Mouse (Mus musculus): ENCODE results near the gene Ksr2. TPM values are rescaled to one million over a fixed set of nuclear protein-coding genes. Genes with fewer than 3 reads are reported as not detected.

The Ksr2 gene
- total and polyA plus RNA-seq, 2 experiments from 2014 or later, result 6.3 to 12.6 TPM

DNA sequence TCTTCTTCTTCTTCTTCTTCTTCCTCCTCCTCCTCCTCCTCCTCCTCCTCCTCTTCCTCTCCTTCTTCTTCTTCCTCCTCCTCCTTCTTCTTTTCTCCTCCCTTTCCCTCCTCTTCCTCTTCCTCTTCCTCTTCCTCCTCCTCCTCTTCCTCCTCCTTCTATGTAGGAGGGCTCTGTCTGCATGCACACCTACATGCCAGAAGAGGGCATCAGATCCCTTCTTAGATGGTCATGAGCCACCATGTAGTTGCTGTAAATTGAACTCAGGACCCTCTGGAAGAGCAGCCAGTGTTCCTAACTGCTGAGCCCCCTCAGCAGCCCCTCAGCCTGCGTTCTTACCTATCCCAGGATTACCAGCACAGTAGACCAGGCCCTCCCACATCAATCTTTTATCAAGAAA is 170.6 kb downstream of the Ksr2 start:
- Histone ChIP-seq H3K27me3 (ENCODE audit: insufficient read depth, low read length) (no peaks in the 10 kb centered on the region), H3K27ac (no peak overlapping the region), H3K4me1 (ENCODE audit: insufficient read depth, low read length) (no peaks in the 10 kb centered on the region), H3K9me3 (ENCODE audit: low read length) (no peaks in the 10 kb centered on the region), H3K9ac (replicated peaks; ENCODE audit: low read length) (no peak overlapping the region), H3K4me2 (ENCODE audit: low read depth, low read length) (no peak overlapping the region), H3K4me3 (ENCODE audit: low read length) (no peak overlapping the region), H3K36me3 (ENCODE audit: insufficient read depth, low read length) (no peaks in the 10 kb centered on the region)
- 72% methylated on average over 1 of the region's 1 CpGs for WGBS
- no peak for DNase-seq (ENCODE audit: low spot score)
- TF ChIP-seq CTCF (IDR thresholded peaks at IDR 0.05; ENCODE audit: low read depth), result peak; percentile 43
- no peak for ATAC-seq

DNA sequence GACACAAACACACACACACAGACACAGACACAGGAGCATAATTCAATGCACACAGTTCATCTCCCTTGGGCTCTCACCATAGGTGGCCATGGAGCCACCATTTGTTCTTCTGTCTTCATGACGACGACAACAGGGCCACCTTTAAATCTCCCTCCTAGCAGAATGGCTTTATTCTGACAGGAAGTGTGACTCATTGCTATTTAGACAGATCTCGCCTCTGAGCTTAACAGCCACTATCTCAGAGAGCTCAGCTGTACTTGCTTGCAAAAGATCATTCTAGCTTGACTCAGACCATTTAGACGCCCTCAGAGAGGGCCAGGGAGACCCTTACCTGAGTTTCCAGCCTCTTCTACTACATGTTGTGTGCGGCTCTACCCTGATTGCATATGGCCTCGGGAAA is 175.5 kb downstream of the Ksr2 start:
- Histone ChIP-seq H3K4me3 (ENCODE audit: low read length) (no peak overlapping the region), H3K4me1 (ENCODE audit: insufficient read depth, low read length) (no peaks in the 10 kb centered on the region), H3K4me2 (ENCODE audit: low read depth, low read length) (no peak overlapping the region), H3K27ac (no peak overlapping the region), H3K27me3 (ENCODE audit: insufficient read depth, low read length) (no peaks in the 10 kb centered on the region), H3K9ac (replicated peaks; ENCODE audit: low read length) (no peak overlapping the region), H3K9me3 (ENCODE audit: low read length) (no peaks in the 10 kb centered on the region), H3K36me3 (ENCODE audit: insufficient read depth, low read length) (no peaks in the 10 kb centered on the region)
- WGBS, result 66% methylated on average over 6 of the region's 6 CpGs
- DNase-seq (ENCODE audit: low spot score), result no peak
- TF ChIP-seq CTCF (IDR thresholded peaks at IDR 0.05; ENCODE audit: low read depth), result no peak
- ATAC-seq, result no peak

DNA sequence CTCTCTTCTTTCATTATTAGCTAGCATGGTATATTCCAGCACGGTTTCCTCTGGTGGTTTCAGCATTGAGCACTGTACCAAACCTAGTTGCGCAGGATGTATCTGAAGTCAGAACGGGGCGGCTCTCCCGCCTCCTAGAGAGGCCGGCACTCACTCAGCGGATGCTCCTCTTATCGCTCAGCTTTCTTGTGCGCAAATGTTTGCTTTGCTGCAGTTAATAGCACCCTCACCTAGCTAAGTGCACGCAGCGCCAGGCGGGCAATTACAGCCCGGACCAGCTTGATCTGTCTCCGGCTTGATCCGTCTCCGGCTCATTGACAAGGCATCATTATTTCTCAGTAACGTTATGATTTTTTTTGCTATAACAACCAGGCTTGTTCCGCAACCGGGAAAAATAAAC is 179.5 kb downstream of the Ksr2 start:
- Histone ChIP-seq H3K27ac (no peak overlapping the region), H3K9ac (replicated peaks; ENCODE audit: low read length) (no peak overlapping the region), H3K36me3 (ENCODE audit: insufficient read depth, low read length) (no peaks in the 10 kb centered on the region), H3K27me3 (ENCODE audit: insufficient read depth, low read length) (no peaks in the 10 kb centered on the region), H3K4me2 (ENCODE audit: low read depth, low read length) (no peak overlapping the region), H3K4me3 (ENCODE audit: low read length) (no peak overlapping the region), H3K4me1 (ENCODE audit: insufficient read depth, low read length) (no peaks in the 10 kb centered on the region), H3K9me3 (ENCODE audit: low read length) (no peaks in the 10 kb centered on the region)
- WGBS, result 50% methylated on average over 19 of the region's 19 CpGs
- no peak for TF ChIP-seq CTCF (IDR thresholded peaks at IDR 0.05; ENCODE audit: low read depth)
- no peak for ATAC-seq
- DNase-seq (ENCODE audit: low spot score), result peak; percentile 28

DNA sequence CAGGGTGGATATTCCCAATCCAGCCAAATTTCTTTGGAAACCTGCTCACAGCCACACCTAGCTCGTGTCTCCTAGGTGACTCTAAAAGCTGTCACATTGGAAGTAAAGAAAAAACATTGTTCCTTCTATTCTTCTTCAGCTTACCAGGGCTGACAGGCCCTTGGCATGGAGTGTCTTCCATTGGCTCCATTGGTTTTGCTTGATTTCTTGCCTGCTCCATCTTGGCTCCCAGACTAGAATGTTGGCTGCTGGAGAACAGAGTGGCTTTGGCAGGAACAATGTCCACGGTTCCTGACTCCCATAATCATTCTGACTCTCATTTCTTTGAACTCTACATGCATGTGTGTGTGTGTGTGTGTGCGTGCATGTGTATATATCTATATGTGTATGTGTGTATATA is 183.0 kb downstream of the Ksr2 start:
- ATAC-seq (no peak), DNase-seq (ENCODE audit: low spot score) (no peak)
- WGBS, result 78% methylated on average over 3 of the region's 3 CpGs
- H3K27ac ChIP-seq, result no peak overlapping the region
- no peak overlapping the region for H3K9ac ChIP-seq (replicated peaks; ENCODE audit: low read length)
- no peaks in the 10 kb centered on the region for H3K4me1 ChIP-seq (ENCODE audit: insufficient read depth, low read length)
- no peak for TF ChIP-seq CTCF (IDR thresholded peaks at IDR 0.05; ENCODE audit: low read depth)
- H3K4me2 ChIP-seq (ENCODE audit: low read depth, low read length), result no peak overlapping the region
- no peak overlapping the region for H3K4me3 ChIP-seq (ENCODE audit: low read length)
- H3K36me3 ChIP-seq (ENCODE audit: insufficient read depth, low read length), result no peaks in the 10 kb centered on the region
- H3K27me3 ChIP-seq (ENCODE audit: insufficient read depth, low read length), result no peaks in the 10 kb centered on the region
- H3K9me3 ChIP-seq (ENCODE audit: low read length), result no peaks in the 10 kb centered on the region

DNA sequence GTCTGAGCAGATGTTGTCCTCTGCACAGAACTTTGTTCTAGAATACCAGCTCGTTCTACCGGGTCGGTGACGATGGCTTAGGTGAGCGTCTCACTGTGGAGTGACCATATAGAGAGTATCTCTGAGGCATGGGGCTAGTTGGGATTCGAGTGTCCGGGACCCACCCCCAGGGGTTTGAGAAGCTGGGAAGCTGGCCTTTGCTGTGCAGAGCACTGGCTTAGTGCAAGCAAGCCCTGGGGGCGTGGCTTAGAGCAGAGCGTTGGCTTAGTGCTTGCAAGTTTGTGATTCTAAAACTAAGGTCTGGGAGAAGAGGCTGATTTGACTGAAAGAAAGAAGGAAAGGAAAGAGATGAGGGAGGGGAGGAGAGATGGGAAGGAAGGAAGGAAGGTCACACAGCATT is 188.2 kb downstream of the Ksr2 start:
- H3K27ac ChIP-seq, result no peak overlapping the region
- TF ChIP-seq CTCF (IDR thresholded peaks at IDR 0.05; ENCODE audit: low read depth), result no peak
- DNase-seq (ENCODE audit: low spot score) (no peak), ATAC-seq (no peak)
- H3K4me2 ChIP-seq (ENCODE audit: low read depth, low read length), result no peak overlapping the region
- no peak overlapping the region for H3K4me3 ChIP-seq (ENCODE audit: low read length)
- H3K27me3 ChIP-seq (ENCODE audit: insufficient read depth, low read length), result no peaks in the 10 kb centered on the region
- H3K9ac ChIP-seq (replicated peaks; ENCODE audit: low read length), result no peak overlapping the region
- H3K4me1 ChIP-seq (ENCODE audit: insufficient read depth, low read length), result no peaks in the 10 kb centered on the region
- H3K36me3 ChIP-seq (ENCODE audit: insufficient read depth, low read length), result no peaks in the 10 kb centered on the region
- 68% methylated on average over 9 of the region's 9 CpGs for WGBS
- H3K9me3 ChIP-seq (ENCODE audit: low read length), result no peaks in the 10 kb centered on the region

DNA sequence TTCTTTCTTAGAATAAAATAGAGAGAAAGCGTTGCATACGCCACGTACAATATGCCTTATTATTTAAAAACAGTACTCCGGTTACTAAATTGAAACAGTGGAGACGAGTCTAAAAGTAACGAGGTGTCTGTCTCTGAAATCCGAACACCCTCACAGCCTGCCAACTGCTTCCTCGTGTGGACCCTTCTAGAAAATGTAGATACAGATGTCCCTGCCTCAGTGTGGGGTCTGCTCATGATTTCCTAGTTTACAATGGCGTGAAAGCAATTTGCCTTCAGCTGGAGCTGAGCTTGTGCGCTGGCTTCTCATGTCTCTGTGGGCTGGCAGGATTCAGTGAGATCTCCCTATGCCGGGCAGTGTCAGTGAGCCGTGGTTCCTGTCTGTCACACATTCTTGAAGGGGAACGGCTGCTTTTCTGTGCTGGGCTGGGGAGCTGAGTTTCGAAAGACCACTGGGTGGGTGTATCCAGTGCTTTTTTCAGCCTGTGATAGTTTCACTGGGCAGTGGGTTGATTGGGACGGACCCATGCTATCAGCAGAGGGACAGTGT is 194.0 kb downstream of the Ksr2 start:
- WGBS, result 57% methylated on average over 15 of the region's 15 CpGs
- H3K9ac ChIP-seq (replicated peaks; ENCODE audit: low read length), result no peak overlapping the region
- H3K9me3 ChIP-seq (ENCODE audit: low read length), result no peaks in the 10 kb centered on the region
- no peak overlapping the region for H3K4me2 ChIP-seq (ENCODE audit: low read depth, low read length)
- no peaks in the 10 kb centered on the region for H3K36me3 ChIP-seq (ENCODE audit: insufficient read depth, low read length)
- DNase-seq (ENCODE audit: low spot score) (no peak), ATAC-seq (no peak)
- H3K4me1 ChIP-seq (ENCODE audit: insufficient read depth, low read length), result no peaks in the 10 kb centered on the region
- no peak overlapping the region for H3K27ac ChIP-seq
- H3K4me3 ChIP-seq (ENCODE audit: low read length), result no peak overlapping the region
- TF ChIP-seq CTCF (IDR thresholded peaks at IDR 0.05; ENCODE audit: low read depth), result no peak
- H3K27me3 ChIP-seq (ENCODE audit: insufficient read depth, low read length), result no peaks in the 10 kb centered on the region

DNA sequence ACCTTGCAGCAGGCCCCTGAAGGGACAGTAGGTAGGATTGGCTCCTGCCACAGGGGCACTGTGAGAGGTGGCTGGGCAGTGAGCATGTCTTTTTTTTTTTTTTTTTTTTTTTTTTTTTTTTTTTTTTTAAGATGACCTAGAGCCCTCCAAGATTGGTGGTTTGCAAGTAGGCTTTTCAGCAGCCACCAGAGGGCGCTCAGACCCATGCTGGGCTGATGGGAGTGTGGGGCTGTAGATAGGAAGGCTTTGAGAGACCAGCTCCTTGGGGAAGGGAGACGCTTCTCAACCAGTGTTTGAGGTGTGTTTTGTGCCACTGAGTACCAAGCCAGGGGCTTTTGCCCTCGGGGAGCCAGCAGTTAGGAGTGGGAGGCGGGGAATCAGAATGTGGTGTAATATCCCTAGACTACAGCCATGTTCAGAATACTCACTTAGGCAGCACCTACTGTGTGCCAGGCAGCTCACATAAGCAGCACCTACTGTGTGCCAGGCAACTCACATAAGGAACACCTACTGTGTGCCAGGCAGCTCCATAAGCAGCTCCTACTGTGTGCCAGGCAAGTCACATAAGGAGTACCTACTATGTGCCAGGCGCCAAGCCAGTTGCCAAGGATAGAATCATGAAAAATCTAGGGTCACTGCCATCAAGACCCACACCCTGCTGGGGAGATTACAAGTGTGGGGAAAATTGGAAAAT is 200.7 kb downstream of the Ksr2 start:
- TF ChIP-seq CTCF (IDR thresholded peaks at IDR 0.05; ENCODE audit: low read depth), result peak; percentile 73
- peak; percentile 82 for DNase-seq (ENCODE audit: low spot score)
- Histone ChIP-seq H3K36me3 (ENCODE audit: insufficient read depth, low read length) (no peaks in the 10 kb centered on the region), H3K4me2 (ENCODE audit: low read depth, low read length) (no peak overlapping the region), H3K4me1 (ENCODE audit: insufficient read depth, low read length) (no peaks in the 10 kb centered on the region), H3K9ac (replicated peaks; ENCODE audit: low read length) (no peak overlapping the region), H3K9me3 (ENCODE audit: low read length) (no peaks in the 10 kb centered on the region), H3K27me3 (ENCODE audit: insufficient read depth, low read length) (no peaks in the 10 kb centered on the region), H3K27ac (no peak overlapping the region), H3K4me3 (ENCODE audit: low read length) (no peak overlapping the region)
- peak; percentile 32; the same call in 1 of the 2 replicates for ATAC-seq
- 43% methylated on average over 5 of the region's 5 CpGs for WGBS

All from hindbrain, postnatal 0 days (tissue).